ENCODE assay signal across 29 mouse cellular contexts in genomic region chrX:144335332-144336015, GRCm38 (mm10).
"Had no signal": no experiment of that assay in that cellular context is flagged by ENCODE, and none has a peak within 500 bp of the region (broad histone marks: within the 10 kb centered on the region; RNA-seq: fewer than 3 reads in every experiment).

No protein-coding gene starts in this region.

- DNase-seq: gastrocnemius, adult 2 months; gastrocnemius, postnatal 10 days; heart, adult 18-20 months; heart, postnatal 10 days; heart, postnatal 4 days; kidney, adult 11 months; kidney, adult 2 months; kidney, adult 9 months; kidney, postnatal 25 days; kidney, postnatal 4 days; liver; liver, embryonic 13.5 days; liver, postnatal 0 days had no signal

- H3K27me3 ChIP-seq: heart, embryonic 12.5 days; hindbrain, embryonic 12.5 days; intestine, embryonic 15.5 days; kidney, embryonic 15.5 days; limb, embryonic 12.5 days; liver, embryonic 13.5 days; liver, embryonic 15.5 days had no signal

- H3K4me1 ChIP-seq: heart, embryonic 10.5 days; heart, embryonic 12.5 days; hindbrain, embryonic 10.5 days; hindbrain, embryonic 12.5 days; intestine, embryonic 15.5 days; kidney, embryonic 15.5 days; limb, embryonic 10.5 days; limb, embryonic 12.5 days; liver, embryonic 13.5 days; liver, embryonic 15.5 days had no signal

- H3K4me3 ChIP-seq: gastrocnemius, adult 2 months; heart, embryonic 10.5 days; heart, embryonic 12.5 days; hindbrain, embryonic 10.5 days; hindbrain, embryonic 12.5 days; intestine, embryonic 15.5 days; kidney, embryonic 15.5 days; layer of hippocampus, adult 2 months; left cerebral cortex, adult 2 months; limb, embryonic 10.5 days; limb, embryonic 12.5 days; liver, embryonic 13.5 days; liver, embryonic 15.5 days had no signal

- H3K27ac ChIP-seq: gastrocnemius, adult 2 months; heart, embryonic 10.5 days; hindbrain, embryonic 10.5 days; hindbrain, embryonic 12.5 days; hindbrain, embryonic 14.5 days; intestine, embryonic 15.5 days; kidney, embryonic 15.5 days; kidney, postnatal 0 days; layer of hippocampus, adult 2 months; left cerebral cortex, adult 2 months; limb, embryonic 10.5 days; limb, embryonic 12.5 days; liver, embryonic 13.5 days; liver, embryonic 15.5 days had no signal

- H3K4me2 ChIP-seq: heart, embryonic 12.5 days; hindbrain, embryonic 12.5 days; hindbrain, embryonic 14.5 days; intestine, embryonic 15.5 days; kidney, embryonic 15.5 days; limb, embryonic 12.5 days; liver, embryonic 11.5 days; liver, embryonic 13.5 days; liver, embryonic 15.5 days had no signal

- ATAC-seq: hindbrain, embryonic 16.5 days; inflammation-experienced regulatory T-cells, adult 6 months; intestine, embryonic 15.5 days; liver, postnatal 0 days had no signal

- H3K36me3 ChIP-seq: heart, embryonic 10.5 days; heart, embryonic 12.5 days; hindbrain, embryonic 10.5 days; hindbrain, embryonic 12.5 days; intestine, embryonic 15.5 days; kidney, embryonic 15.5 days; limb, embryonic 10.5 days; limb, embryonic 12.5 days; liver, embryonic 13.5 days; liver, embryonic 15.5 days had no signal

- H3K9me3 ChIP-seq: heart, embryonic 10.5 days; heart, embryonic 12.5 days; hindbrain, embryonic 10.5 days; hindbrain, embryonic 12.5 days; intestine, embryonic 15.5 days; kidney, embryonic 15.5 days; limb, embryonic 10.5 days; limb, embryonic 12.5 days; liver, embryonic 13.5 days; liver, embryonic 15.5 days had no signal

- H3K9ac ChIP-seq: heart, embryonic 12.5 days; hindbrain, embryonic 12.5 days; hindbrain, embryonic 14.5 days; intestine, embryonic 15.5 days; kidney, embryonic 15.5 days; limb, embryonic 12.5 days; liver, embryonic 13.5 days; liver, embryonic 15.5 days; liver, postnatal 0 days had no signal
